Mouse (Mus musculus) activated CD4-positive, CD25-positive, alpha-beta regulatory T cell, adult 4 months (primary cell): ENCODE results near the gene Gm49373. TPM values are rescaled to one million over a fixed set of nuclear protein-coding genes. Genes with fewer than 3 reads are reported as not detected.
"Not testable (repeated sequence)": the region's sequence is repeated elsewhere in the genome, so short reads cannot be mapped to it uniquely, and the experiment has no call there.

ENCODE experiments used
- ATAC-seq: one replicate; pipeline ENCODE4 v1.8.0; 2017
- polyA plus RNA-seq, 2 experiments: library from polyadenylated mRNA; unstranded; fragments of 100-300 nt; shearing (Covaris generic); gene quantifications; one replicate each; pipeline ENCODE4 v1.2.1; 2017

The Gm49373 gene
- polyA plus RNA-seq, 2 experiments from 2014 or later: not detected

- no peak for ATAC-seq
These were observed 255 bp downstream of the Gm49373 start for GRCm38 (mm10) chr9:21072641-21073040.

GRCm38 (mm10) chr9:21067006-21067684 is 5.8 kb downstream of the Gm49373 start, which contains the start of gene Zglp1:
Zglp1 (minus strand) TSS chr9:21067093.
- no peak for ATAC-seq

DNA sequence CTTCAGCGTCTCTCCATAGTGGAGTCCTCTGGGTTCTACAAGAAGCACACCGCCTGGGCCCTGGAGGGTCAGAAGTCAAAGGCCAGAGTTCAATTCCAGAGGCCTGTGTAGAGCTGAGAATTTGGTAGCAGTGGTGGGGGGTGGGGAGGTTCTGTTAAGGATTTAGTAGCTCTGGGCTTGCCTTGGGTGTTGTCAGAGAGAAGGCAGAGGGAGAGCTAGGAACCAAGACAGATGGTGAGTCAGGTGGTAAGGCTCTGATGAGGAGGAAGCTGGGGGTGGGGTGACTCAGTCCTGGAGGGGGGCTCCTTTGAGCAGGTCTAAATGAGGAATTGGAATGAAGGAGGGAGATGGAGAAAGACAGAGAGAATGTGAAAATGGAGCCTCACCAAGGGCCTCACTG is 10.0 kb downstream of the Gm49373 start:
- ATAC-seq: no peak

- ATAC-seq: no peak
These were observed 21.3 kb downstream of the Gm49373 start for GRCm38 (mm10) chr9:21051578-21051977.

GRCm38 (mm10) chr9:21045235-21045634 is 27.7 kb downstream of the Gm49373 start:
- no peak for ATAC-seq

DNA sequence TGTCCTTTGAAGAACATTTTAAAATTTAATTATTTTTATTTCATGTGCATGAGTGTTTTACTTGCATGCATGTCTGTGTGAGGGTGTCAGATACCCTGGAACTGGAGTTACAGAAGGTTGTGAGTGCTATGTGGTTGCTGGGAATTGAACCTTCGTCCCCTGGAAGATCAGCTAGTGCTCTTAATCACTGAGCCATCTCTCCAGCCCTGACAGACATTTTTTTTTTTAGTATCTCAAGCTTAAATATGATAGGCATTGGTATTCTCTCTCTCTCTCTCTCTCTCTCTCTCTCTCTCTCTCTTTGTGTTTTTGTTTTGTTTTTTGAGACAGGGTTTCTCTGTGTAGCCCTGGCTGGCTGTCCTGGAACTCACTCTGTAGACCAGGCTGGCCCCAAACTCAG is 28.1 kb downstream of the Gm49373 start:
- ATAC-seq: not testable (repeated sequence)

- no peak for ATAC-seq
These were observed 29.3 kb downstream of the Gm49373 start for GRCm38 (mm10) chr9:21043563-21043962.

DNA sequence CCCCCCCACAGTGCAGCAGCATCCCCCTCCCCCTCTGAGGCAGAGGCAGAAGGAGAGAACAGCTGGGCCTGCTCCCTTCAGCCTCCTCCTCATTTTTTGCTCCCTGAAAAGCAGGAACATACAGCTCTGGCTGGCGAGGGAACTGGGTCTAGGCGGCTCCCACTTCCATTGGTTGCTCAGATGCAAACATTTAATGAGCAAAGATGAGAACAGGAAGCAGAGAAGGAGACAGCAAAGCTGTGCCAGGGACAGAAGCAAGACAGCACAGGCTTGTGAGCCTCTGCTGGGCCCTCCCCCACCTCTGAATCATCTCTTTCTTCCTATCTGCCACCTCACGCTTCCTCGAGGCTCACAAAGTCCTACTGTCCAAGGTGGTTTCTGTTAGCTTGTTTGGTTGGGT is 31.6 kb downstream of the Gm49373 start:
- ATAC-seq: no peak

DNA sequence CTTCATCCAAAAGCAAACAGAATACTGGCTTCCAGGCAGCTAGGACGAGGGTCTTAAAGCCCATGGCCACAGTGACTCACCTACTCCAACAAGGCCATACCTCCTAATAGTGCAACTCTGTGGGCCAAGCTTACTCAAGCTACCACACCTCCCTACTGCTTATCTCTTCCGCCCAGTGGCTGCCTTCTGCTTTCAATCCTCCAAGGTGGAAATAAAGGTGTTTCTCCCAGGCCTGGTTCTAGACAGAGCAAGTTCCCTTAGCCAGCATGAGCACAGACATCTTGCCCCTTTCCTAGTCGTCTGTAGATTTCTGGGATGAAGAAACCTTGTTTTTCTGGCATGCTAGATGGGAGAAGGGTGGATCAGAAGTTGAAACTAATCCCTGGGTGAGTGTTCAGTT is 33.1 kb downstream of the Gm49373 start:
- ATAC-seq: no peak

GRCm38 (mm10) chr9:21037481-21037891 is 35.4 kb downstream of the Gm49373 start:
- no peak for ATAC-seq

- ATAC-seq: no peak
These were observed 36.2 kb downstream of the Gm49373 start for GRCm38 (mm10) chr9:21036666-21037065.

GRCm38 (mm10) chr9:21036161-21036560 is 36.7 kb downstream of the Gm49373 start:
- ATAC-seq: no peak

- ATAC-seq: no peak
These were observed 37.3 kb downstream of the Gm49373 start for GRCm38 (mm10) chr9:21035586-21035985.

DNA sequence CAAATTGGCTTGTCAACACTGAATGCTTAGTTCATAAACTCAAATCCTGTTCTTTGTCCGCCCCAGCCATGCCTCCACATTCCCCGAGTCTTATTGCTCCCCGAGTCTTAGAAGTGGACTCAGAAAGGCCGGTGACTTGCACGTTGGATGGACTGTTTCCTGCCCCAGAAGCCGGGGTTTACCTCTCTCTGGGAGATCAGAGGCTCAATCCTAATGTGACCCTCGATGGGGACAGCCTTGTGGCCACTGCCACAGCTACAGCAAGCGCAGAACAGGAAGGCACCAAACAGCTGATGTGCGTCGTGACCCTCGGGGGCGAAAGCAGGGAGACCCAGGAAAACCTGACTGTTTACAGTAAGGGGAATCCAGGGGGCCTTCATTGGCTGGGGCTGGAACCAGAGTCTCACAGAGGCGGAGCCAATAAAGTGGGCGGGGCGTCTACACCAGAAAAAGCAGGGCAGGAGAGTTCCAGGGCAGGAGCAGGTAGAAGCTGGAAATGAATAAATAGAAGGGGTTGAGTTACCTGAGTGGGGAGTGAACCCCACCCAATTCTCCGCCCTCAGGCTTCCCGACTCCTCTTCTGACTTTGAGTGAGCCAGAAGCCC is 38.3 kb downstream of the Gm49373 start:
- ATAC-seq: no peak

DNA sequence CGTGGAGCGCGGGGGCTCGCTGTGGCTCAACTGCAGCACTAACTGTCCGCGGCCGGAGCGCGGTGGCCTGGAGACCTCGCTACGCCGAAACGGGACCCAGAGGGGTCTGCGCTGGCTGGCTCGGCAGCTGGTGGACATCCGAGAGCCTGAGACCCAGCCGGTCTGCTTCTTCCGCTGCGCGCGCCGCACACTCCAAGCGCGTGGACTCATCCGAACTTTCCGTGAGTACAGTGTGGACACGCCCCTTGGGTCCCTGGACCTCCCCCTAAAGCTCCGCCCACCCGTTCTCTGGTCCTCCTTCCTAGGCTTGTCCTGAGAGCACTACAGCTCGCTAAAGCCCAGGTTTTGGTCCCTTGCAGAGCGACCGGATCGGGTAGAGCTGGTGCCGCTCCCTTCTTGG is 39.8 kb downstream of the Gm49373 start:
- peak; percentile 37 for ATAC-seq

DNA sequence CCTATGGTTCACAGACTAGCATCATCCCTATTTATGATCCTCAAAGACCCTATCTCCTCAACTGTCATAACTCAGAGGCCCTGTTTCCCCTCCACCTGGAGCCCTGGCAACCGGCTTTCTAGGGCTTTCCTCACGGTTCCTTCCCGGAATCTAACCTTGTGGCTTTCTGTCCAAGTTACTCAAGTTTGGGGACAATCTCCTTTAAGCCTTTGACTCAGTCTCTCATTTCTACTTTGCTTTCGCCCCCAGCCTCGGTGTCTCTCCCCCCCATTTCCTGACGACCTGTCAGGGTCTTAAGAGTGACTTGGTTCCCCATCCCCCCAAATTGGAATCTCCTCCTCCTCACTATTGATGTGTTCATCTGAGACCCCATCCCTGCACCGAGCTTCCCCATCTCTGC is 40.4 kb downstream of the Gm49373 start:
- no peak for ATAC-seq

DNA sequence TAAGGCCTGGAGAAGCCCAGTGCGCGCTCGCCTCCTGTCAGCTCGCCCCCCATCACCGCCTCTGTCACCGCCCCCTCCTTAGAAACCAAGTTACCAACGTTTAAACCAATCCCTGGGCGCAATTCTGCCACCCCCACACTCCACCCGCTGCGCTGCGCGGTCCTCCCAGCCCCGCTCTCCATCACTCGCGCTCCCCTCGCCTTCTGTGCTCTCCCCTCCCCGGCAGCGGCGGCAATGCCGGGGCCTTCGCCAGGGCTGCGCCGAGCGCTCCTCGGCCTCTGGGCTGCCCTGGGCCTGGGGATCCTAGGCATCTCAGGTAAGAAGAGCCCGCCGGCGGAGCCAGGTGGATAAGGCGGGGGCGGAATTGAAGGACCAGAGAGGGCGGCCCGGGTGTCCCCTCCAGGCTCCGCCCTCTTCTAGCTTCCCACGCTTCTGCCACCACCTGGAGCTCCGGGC is 41.0 kb downstream of the Gm49373 start, which contains the start of gene Icam5:
Gene Icam5 (plus strand): TSS at position 178 of the 456 bp plus-strand sequence.
- no peak for ATAC-seq

DNA sequence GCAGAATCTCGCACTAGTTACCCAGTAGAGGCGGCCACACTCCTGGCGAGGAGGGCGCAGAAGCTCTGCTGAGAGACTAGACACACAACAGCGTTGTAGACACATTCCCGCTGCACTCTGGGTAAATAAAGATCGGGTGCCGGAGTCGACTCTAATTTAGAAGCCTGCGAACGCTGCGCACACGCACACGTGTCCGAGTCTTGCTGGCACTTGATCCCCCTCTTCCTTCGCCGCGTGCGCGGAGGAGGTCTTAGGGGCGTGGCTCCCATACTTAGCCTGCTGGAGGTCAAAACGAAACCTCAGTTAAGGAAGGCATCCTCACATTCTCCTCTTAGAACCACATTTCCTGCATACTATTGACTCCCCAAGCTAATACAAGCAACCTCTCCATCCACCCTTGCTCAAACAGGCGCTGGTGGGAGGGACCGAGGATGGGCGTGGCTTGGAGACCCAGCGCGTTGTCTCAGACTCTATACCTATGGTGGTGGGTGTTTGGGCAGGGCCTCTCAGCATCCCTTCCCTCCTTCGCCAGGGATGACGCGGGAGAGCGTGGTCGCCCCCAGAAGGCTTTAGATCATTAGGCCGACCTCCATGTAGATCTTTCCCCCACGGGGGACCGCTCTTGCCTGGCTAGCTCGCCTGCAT is 41.5 kb downstream of the Gm49373 start:
- ATAC-seq: peak; percentile 30

- ATAC-seq: peak; percentile 67
These were observed 42.1 kb downstream of the Gm49373 start for GRCm38 (mm10) chr9:21030781-21031250.

DNA sequence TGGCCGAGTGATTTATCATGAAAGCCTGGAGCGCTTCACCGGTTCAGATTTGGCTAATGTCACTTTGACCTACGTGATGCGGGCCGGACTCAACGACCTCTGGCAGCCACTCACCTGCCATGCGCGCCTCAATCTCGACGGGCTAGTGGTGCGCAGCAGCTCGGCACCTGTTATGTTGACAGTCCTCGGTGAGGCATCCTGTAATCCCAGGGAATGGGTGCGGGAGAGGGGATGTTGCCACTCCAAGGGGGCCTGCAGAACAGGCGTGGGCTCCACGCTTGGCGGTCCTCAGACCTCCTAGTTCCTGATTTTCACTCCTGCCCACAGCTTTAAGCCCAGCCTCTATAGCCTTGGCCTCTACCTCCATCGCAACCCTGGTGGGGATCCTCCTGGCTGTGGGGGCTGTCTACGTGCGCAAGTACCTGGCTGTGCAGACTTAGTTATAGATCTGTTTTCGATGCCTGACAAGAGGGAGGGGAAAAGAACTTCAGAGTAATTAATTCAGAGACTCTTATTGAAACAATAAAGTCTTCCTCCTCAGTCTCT is 42.8 kb downstream of the Gm49373 start:
- no peak for ATAC-seq

GRCm38 (mm10) chr9:21029291-21030054 is 43.4 kb downstream of the Gm49373 start, which contains the start of gene Icam4:
Icam4 (plus strand) TSS chr9:21029373.
- ATAC-seq: no peak

DNA sequence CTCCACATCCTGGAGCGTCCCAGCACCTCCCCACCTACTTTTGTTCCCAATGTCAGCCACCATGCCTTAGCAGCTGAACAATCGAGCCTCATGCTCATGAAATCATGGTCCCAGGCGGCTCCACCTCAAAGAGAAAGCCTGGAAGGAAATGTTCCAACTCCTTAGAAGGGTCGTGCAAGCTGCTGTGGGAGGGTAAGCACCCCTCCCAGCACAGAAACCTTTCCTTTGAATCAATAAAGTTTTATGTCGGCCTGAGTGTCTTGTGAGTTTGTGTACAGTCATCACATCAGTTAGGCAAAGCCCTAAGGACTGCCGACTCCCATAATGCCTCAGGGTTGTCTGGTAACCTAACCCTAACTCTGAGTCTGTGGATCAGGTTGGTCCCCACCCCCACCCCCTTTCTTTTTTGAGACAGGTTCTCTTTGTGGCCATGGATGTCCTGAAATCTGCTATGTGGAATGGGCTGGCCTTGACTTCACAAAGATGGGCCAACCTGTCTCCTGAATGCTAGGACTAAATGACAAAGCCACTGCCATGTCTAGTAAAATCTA is 44.3 kb downstream of the Gm49373 start:
- no peak for ATAC-seq
